Mouse (Mus musculus): Measurements from ENCODE around the gene Sec16b. TPM values are rescaled to one million over a fixed set of nuclear protein-coding genes. Genes with fewer than 3 reads are reported as not detected.
A peak's percentile ranks its signal among the peaks of the same experiment; 100 is the strongest.

Gene Sec16b
- polyA plus RNA-seq, 1 experiment, result 1.1 TPM

GRCm38 (mm10) chr1:157554686-157555530 is 48.4 kb downstream of the Sec16b start:
- peak overlapping the region; percentile 52 for H3K4me3 ChIP-seq (ENCODE audit: extremely low read depth, insufficient read depth, insufficient read length)
- peaks cover 11% of the 10 kb centered on the region; the same call in 1 of the 2 replicates for H3K4me1 ChIP-seq (ENCODE audit: control insufficient read depth, insufficient read depth, insufficient read length)
- WGBS, result 25% methylated on average over 27 of the region's 27 CpGs
- DNase-seq (ENCODE audit: low read depth in 1 of 2, low spot score in 2 of 2), result no peak
- no peaks in the 10 kb centered on the region for H3K36me3 ChIP-seq (ENCODE audit: control insufficient read depth, insufficient read depth, low read length)
- no peak overlapping the region for H3K27ac ChIP-seq (ENCODE audit: insufficient read depth, low read length)
- no peaks in the 10 kb centered on the region for H3K27me3 ChIP-seq (ENCODE audit: control insufficient read depth, insufficient read depth, low read length)
- no peak for TF ChIP-seq POLR2A (IDR thresholded peaks at IDR 0.05; ENCODE audit: low read depth, low read length)
- TF ChIP-seq CTCF (IDR thresholded peaks at IDR 0.05; ENCODE audit: extremely low read depth, insufficient read depth, insufficient read length, insufficient replicate concordance), result no peak

DNA sequence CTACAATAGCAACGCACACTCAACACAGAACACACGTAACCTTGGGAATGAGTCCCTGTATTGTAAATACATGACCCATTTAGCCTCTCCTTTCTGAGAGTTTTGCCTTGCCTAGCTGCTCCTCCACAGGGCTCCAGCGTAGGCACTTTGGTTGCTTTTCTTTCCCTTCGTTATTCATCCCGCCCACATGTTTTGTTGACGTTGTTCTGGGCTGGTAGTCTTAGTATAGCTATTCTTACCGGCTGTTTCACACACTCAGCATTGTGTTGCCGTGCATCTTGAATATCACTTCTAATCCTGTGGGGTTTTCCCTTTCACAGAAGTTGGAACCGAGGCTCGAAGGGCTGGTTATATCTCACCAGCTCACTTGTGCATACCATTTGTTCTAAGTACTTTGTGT is 49.2 kb downstream of the Sec16b start:
- Histone ChIP-seq H3K36me3 (ENCODE audit: control insufficient read depth, insufficient read depth, low read length) (no peaks in the 10 kb centered on the region), H3K4me3 (ENCODE audit: extremely low read depth, insufficient read depth, insufficient read length) (no peak overlapping the region), H3K4me1 (ENCODE audit: control insufficient read depth, insufficient read depth, insufficient read length) (peaks cover 11% of the 10 kb centered on the region; the same call in 1 of the 2 replicates), H3K27ac (ENCODE audit: insufficient read depth, low read length) (no peak overlapping the region), H3K27me3 (ENCODE audit: control insufficient read depth, insufficient read depth, low read length) (no peaks in the 10 kb centered on the region)
- TF ChIP-seq POLR2A (IDR thresholded peaks at IDR 0.05; ENCODE audit: low read depth, low read length) (no peak), CTCF (IDR thresholded peaks at IDR 0.05; ENCODE audit: extremely low read depth, insufficient read depth, insufficient read length, insufficient replicate concordance) (no peak)
- WGBS, result 81% methylated on average over 10 of the region's 10 CpGs
- no peak for DNase-seq (ENCODE audit: low read depth in 1 of 2, low spot score in 2 of 2)

- no peaks in the 10 kb centered on the region for H3K36me3 ChIP-seq (ENCODE audit: control insufficient read depth, insufficient read depth, low read length)
- no peaks in the 10 kb centered on the region for H3K27me3 ChIP-seq (ENCODE audit: control insufficient read depth, insufficient read depth, low read length)
- WGBS, result 88% methylated on average over 5 of the region's 5 CpGs
- H3K4me3 ChIP-seq (ENCODE audit: extremely low read depth, insufficient read depth, insufficient read length), result no peak overlapping the region
- no peak for DNase-seq (ENCODE audit: low read depth in 1 of 2, low spot score in 2 of 2)
- H3K27ac ChIP-seq (ENCODE audit: insufficient read depth, low read length), result no peak overlapping the region
- TF ChIP-seq CTCF (IDR thresholded peaks at IDR 0.05; ENCODE audit: extremely low read depth, insufficient read depth, insufficient read length, insufficient replicate concordance) (no peak), POLR2A (IDR thresholded peaks at IDR 0.05; ENCODE audit: low read depth, low read length) (no peak)
- H3K4me1 ChIP-seq (ENCODE audit: control insufficient read depth, insufficient read depth, insufficient read length), result peaks cover 11% of the 10 kb centered on the region; the same call in 1 of the 2 replicates
Observed at GRCm38 (mm10) chr1:157556439-157556838, 49.9 kb downstream of the Sec16b start.

- DNase-seq (ENCODE audit: low read depth in 1 of 2, low spot score in 2 of 2), result no peak
- no peak for TF ChIP-seq CTCF (IDR thresholded peaks at IDR 0.05; ENCODE audit: extremely low read depth, insufficient read depth, insufficient read length, insufficient replicate concordance)
- TF ChIP-seq POLR2A (IDR thresholded peaks at IDR 0.05; ENCODE audit: low read depth, low read length), result no peak
- H3K27ac ChIP-seq (ENCODE audit: insufficient read depth, low read length), result no peak overlapping the region
- WGBS, result 72% methylated on average over 5 of the region's 5 CpGs
- no peaks in the 10 kb centered on the region for H3K36me3 ChIP-seq (ENCODE audit: control insufficient read depth, insufficient read depth, low read length)
- H3K4me1 ChIP-seq (ENCODE audit: control insufficient read depth, insufficient read depth, insufficient read length), result peaks cover 11% of the 10 kb centered on the region; the same call in 1 of the 2 replicates
- H3K27me3 ChIP-seq (ENCODE audit: control insufficient read depth, insufficient read depth, low read length), result no peaks in the 10 kb centered on the region
- no peak overlapping the region for H3K4me3 ChIP-seq (ENCODE audit: extremely low read depth, insufficient read depth, insufficient read length)
Observed at GRCm38 (mm10) chr1:157558145-157558544, 51.6 kb downstream of the Sec16b start.

- TF ChIP-seq POLR2A (IDR thresholded peaks at IDR 0.05; ENCODE audit: low read depth, low read length), result no peak
- no peak for TF ChIP-seq CTCF (IDR thresholded peaks at IDR 0.05; ENCODE audit: extremely low read depth, insufficient read depth, insufficient read length, insufficient replicate concordance)
- 86% methylated on average over 6 of the region's 6 CpGs for WGBS
- Histone ChIP-seq H3K4me1 (ENCODE audit: control insufficient read depth, insufficient read depth, insufficient read length) (peaks cover 2% of the 10 kb centered on the region; the same call in 1 of the 2 replicates), H3K36me3 (ENCODE audit: control insufficient read depth, insufficient read depth, low read length) (no peaks in the 10 kb centered on the region), H3K27ac (ENCODE audit: insufficient read depth, low read length) (no peak overlapping the region), H3K4me3 (ENCODE audit: extremely low read depth, insufficient read depth, insufficient read length) (no peak overlapping the region), H3K27me3 (ENCODE audit: control insufficient read depth, insufficient read depth, low read length) (no peaks in the 10 kb centered on the region)
- DNase-seq (ENCODE audit: low read depth in 1 of 2, low spot score in 2 of 2), result no peak
Observed at GRCm38 (mm10) chr1:157559986-157560385, 53.5 kb downstream of the Sec16b start.

DNA sequence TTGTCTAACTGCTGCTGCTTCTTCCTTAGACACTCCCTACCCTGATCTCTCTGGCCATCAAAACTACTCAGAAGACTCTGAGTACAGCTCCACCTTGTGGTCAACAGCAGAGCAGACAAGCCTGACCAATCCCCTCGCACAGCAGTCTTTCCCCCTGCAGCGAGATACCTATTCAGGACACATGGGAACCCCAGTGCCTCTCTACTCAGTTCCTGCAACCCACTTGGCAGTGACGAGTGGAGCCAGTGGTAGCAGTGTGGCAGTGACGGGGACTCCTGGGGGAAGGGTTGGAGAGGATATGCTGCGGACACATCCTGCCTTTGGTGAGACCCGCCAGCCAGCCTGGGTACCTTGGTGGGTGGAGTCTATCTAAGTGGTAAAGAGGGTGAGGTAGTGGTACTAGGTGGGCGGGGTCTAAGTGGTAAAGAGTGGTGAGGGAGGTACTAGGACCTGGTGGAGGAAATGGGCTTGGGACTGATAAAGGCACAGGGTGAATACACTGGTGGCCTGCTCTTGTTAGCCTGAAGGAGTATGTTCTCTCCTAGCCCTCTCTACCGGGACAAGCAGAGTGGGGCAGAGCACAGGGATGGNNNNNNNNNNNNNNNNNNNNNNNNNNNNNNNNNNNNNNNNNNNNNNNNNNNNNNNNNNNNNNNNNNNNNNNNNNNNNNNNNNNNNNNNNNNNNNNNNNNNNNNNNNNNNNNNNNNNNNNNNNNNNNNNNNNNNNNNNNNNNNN is 54.3 kb downstream of the Sec16b start:
- peak; percentile 47; the same call in 1 of the 2 replicates for TF ChIP-seq CTCF (IDR thresholded peaks at IDR 0.05; ENCODE audit: extremely low read depth, insufficient read depth, insufficient read length, insufficient replicate concordance)
- no peak for TF ChIP-seq POLR2A (IDR thresholded peaks at IDR 0.05; ENCODE audit: low read depth, low read length)
- DNase-seq (ENCODE audit: low read depth in 1 of 2, low spot score in 2 of 2), result no peak
- Histone ChIP-seq H3K4me1 (ENCODE audit: control insufficient read depth, insufficient read depth, insufficient read length) (no peaks in the 10 kb centered on the region), H3K27me3 (ENCODE audit: control insufficient read depth, insufficient read depth, low read length) (no peaks in the 10 kb centered on the region), H3K4me3 (ENCODE audit: extremely low read depth, insufficient read depth, insufficient read length) (no peak overlapping the region), H3K36me3 (ENCODE audit: control insufficient read depth, insufficient read depth, low read length) (no peaks in the 10 kb centered on the region), H3K27ac (ENCODE audit: insufficient read depth, low read length) (no peak overlapping the region)
- WGBS, result 21% methylated on average over 8 of the region's 8 CpGs

All from spleen, adult 2 months (tissue).